Mouse (Mus musculus) kidney, adult 2 months (tissue): Measurements from ENCODE around the gene Supv3l1.

ENCODE experiments used
- CTCF ChIP-seq: fragments of 200-500 bp; conservative IDR thresholded peaks from 2 replicates; pipeline ENCODE4 v1.5.1; 2011; ENCODE audit warnings: low read depth, mild to moderate bottlenecking, control low read depth, low read length, moderate library complexity, mixed read lengths; ENCODE audit not compliant: insufficient read depth, insufficient read length
- POLR2A ChIP-seq: fragments of 200-500 bp; IDR thresholded peaks from one replicate; pipeline ENCODE4 v1.6.1; 2011; ENCODE audit warnings: low read depth, low read length, control low read depth

GRCm38 (mm10) chr10:62421127-62421526 is 28.4 kb downstream of the Supv3l1 start:
- no peak for TF ChIP-seq CTCF
- no peak for TF ChIP-seq POLR2A
